Mouse (Mus musculus) embryonic facial prominence, embryonic 15.5 days (tissue): ENCODE measurements around the gene Ccdc188. TPM values are rescaled to one million over a fixed set of nuclear protein-coding genes. Genes with fewer than 3 reads are reported as not detected.

Source experiments
- ATAC-seq: fragments of 200-750 bp; cut with Nextera tagmentation; 2 replicates; pipeline ENCODE4 v1.8.0; 2017; ENCODE audit warnings: low read depth, moderate TSS enrichment; ENCODE audit not compliant: insufficient number of reproducible peaks, low FRiP score, low TSS enrichment
- H3K27ac ChIP-seq: fragments of 300-500 bp; sonication (generic); replicated peaks from 2 replicates; pipeline ENCODE4 v1.5.1; 2015; ENCODE audit warnings: mild to moderate bottlenecking, inconsistent platforms
- H3K27me3 ChIP-seq: fragments of 300-500 bp; sonication (generic); 2 replicates; pipeline ENCODE4 v1.6.1; 2015; ENCODE audit warnings: inconsistent platforms
- H3K36me3 ChIP-seq: fragments of 300-500 bp; sonication (generic); 2 replicates; pipeline ENCODE4 v1.6.1; 2015; ENCODE audit warnings: mild to moderate bottlenecking, inconsistent platforms
- H3K4me1 ChIP-seq: fragments of 300-500 bp; sonication (generic); 2 replicates; pipeline ENCODE4 v1.6.1; 2015; ENCODE audit warnings: inconsistent platforms
- H3K4me2 ChIP-seq: fragments of 300-500 bp; sonication (generic); replicated peaks from 2 replicates; pipeline ENCODE4 v1.6.1; 2015; ENCODE audit warnings: mild to moderate bottlenecking, inconsistent platforms
- H3K4me3 ChIP-seq: fragments of 300-500 bp; sonication (generic); replicated peaks from 2 replicates; pipeline ENCODE4 v1.5.1; 2015; ENCODE audit warnings: mild to moderate bottlenecking, inconsistent platforms
- H3K9ac ChIP-seq: fragments of 300-500 bp; sonication (generic); 2 replicates; pipeline ENCODE4 v1.6.1; 2015; ENCODE audit warnings: inconsistent platforms
- H3K9me3 ChIP-seq: fragments of 300-500 bp; sonication (generic); replicated peaks from 2 replicates; pipeline ENCODE4 v1.6.1; 2016; ENCODE audit warnings: inconsistent platforms
- WGBS: fragments of 180-500 bp; shearing (Covaris S2); methylation state at CpG from one replicate; pipeline ENCODE4 v1.1.7; 2015; 5-methylcytosine and 5-hydroxymethylcytosine counted together
- polyA plus RNA-seq: library from polyadenylated mRNA; unstranded; fragments of >200 nt; fragmentation: Nextera tagmentation; extraction: Ambion mirVana; gene quantifications from 2 replicates; pipeline ENCODE4 v1.2.1, GENCODE M21; 2015

Ccdc188 gene
- polyA plus RNA-seq, 1 experiment from 2014 or later, result not detected

DNA sequence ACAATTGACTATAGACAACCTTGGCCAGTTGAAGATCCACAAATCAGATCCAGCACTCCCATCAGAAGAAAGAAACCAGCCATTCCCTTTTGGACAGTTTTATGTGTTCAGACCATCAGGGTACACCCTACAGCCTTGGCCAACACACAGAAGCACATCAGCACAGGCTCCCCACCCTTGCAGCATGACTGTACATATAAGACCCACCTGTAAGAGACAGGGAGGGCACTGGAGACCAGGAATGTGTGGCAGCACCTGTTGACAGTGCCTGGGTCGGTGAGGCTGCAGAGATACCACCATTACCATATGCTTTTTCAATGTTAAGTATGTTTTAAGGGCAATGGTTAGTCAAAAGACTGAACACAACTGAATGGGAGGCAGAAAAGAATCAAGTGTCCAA, 36.2 kb downstream of the Ccdc188 start:
- no peaks in the 10 kb centered on the region for H3K9me3 ChIP-seq
- no peak overlapping the region for H3K4me2 ChIP-seq
- H3K27me3 ChIP-seq, result no peaks in the 10 kb centered on the region
- no peak overlapping the region for H3K4me3 ChIP-seq
- peaks cover 80% of the 10 kb centered on the region for H3K36me3 ChIP-seq
- H3K9ac ChIP-seq, result no peak overlapping the region
- H3K27ac ChIP-seq, result no peak overlapping the region
- 83% methylated on average over 1 of the region's 1 CpGs for WGBS
- peaks cover 27% of the 10 kb centered on the region for H3K4me1 ChIP-seq
- ATAC-seq, result no peak

- Histone ChIP-seq H3K4me2 (no peak within 1 kb of the TSS), H3K9me3 (no peaks in the 10 kb centered on the region), H3K27ac (no peak within 1 kb of the TSS), H3K36me3 (peaks cover 89% of the 10 kb centered on the region), H3K4me3 (no peak within 1 kb of the TSS), H3K27me3 (no peaks in the 10 kb centered on the region), H3K4me1 (no peaks in the 10 kb centered on the region), H3K9ac (no peak within 1 kb of the TSS)
- no peak for ATAC-seq
- WGBS, result 86% methylated on average over 2 of the region's 2 CpGs
Measured at GRCm38 (mm10) chr16:18258221-18258620, 40.5 kb downstream of the Ccdc188 start, which contains the start of gene Gm49776. Gm49776 (minus strand) TSS chr16:18258321.

- Histone ChIP-seq H3K9me3 (no peaks in the 10 kb centered on the region), H3K9ac (no peak overlapping the region), H3K4me1 (no peaks in the 10 kb centered on the region), H3K27me3 (no peaks in the 10 kb centered on the region), H3K36me3 (peaks cover 76% of the 10 kb centered on the region), H3K4me3 (no peak overlapping the region), H3K4me2 (no peak overlapping the region), H3K27ac (no peak overlapping the region)
- 82% methylated on average over 2 of the region's 2 CpGs for WGBS
- no peak for ATAC-seq
Measured at GRCm38 (mm10) chr16:18265024-18265423, 47.3 kb downstream of the Ccdc188 start.

DNA sequence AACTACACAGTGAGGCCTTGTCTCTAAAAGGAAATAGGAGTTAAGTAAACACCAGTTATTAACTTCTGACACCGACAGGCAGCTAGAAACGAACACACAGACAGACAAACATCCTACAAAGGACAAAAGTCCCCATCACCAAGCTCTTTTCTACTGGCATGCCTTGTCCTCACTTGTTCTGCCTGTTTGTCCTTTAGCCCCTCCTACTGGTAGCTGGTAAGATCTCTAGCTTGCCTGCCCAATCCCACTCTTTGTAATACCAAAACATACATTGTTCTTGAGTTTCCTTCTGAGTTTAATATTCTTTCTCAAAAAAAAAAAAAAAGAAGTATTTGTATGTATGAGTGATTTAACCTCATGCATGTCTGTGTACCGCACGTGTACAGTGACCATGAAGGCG, 50.5 kb downstream of the Ccdc188 start:
- no peaks in the 10 kb centered on the region for H3K4me1 ChIP-seq
- 86% methylated on average over 5 of the region's 5 CpGs for WGBS

More for the DNA sequence above, 50.5 kb downstream of the Ccdc188 start:
- Histone ChIP-seq H3K4me3 (no peak overlapping the region), H3K4me2 (no peak overlapping the region), H3K27me3 (no peaks in the 10 kb centered on the region), H3K27ac (no peak overlapping the region), H3K9me3 (no peaks in the 10 kb centered on the region), H3K36me3 (peaks cover 81% of the 10 kb centered on the region), H3K9ac (no peak overlapping the region)
- no peak for ATAC-seq

Other genes starting within 250 kb of the Ccdc188 start
- not detected in 2 replicates for gene Vpreb2, start 237.5 kb upstream of the Ccdc188 start, polyA plus RNA-seq
- gene Dgcr6, start 165.0 kb upstream of the Ccdc188 start, polyA plus RNA-seq, result 108 and 115 TPM in 2 replicates
- gene Prodh, start 127.7 kb upstream of the Ccdc188 start, polyA plus RNA-seq, result 11.2 and 11.7 TPM in 2 replicates
- gene Rtn4r, start 90.2 kb upstream of the Ccdc188 start, polyA plus RNA-seq, result 7.4 and 7.9 TPM in 2 replicates
- 24.3 and 24.7 TPM in 2 replicates for gene Zdhhc8, start 17.3 kb downstream of the Ccdc188 start, polyA plus RNA-seq
- gene Trmt2a, start 30.8 kb downstream of the Ccdc188 start, polyA plus RNA-seq, result 114 TPM in 2 replicates
- 450 and 466 TPM in 2 replicates for gene Ranbp1, start 30.9 kb downstream of the Ccdc188 start, polyA plus RNA-seq
- gene Gm49776, start 40.4 kb downstream of the Ccdc188 start, polyA plus RNA-seq, result 2.5 TPM in 2 replicates
- gene Dgcr8, start 71.4 kb downstream of the Ccdc188 start, polyA plus RNA-seq, result 28.6 and 31.7 TPM in 2 replicates
- 29.3 and 29.8 TPM in 2 replicates for gene Tango2, start 130.2 kb downstream of the Ccdc188 start, polyA plus RNA-seq
- gene Arvcf, start 130.3 kb downstream of the Ccdc188 start, polyA plus RNA-seq, result 33.8 and 37.9 TPM in 2 replicates
- 17.0 and 18.2 TPM in 2 replicates for gene Txnrd2, start 208.5 kb downstream of the Ccdc188 start, polyA plus RNA-seq
- gene Comt, start 209.0 kb downstream of the Ccdc188 start, polyA plus RNA-seq, result 109 and 116 TPM in 2 replicates